Mouse (Mus musculus) embryonic facial prominence, embryonic 11.5 days (tissue): ENCODE measurements around the gene Rnf182. TPM values are rescaled to one million over a fixed set of nuclear protein-coding genes. Genes with fewer than 3 reads are reported as not detected.

ENCODE experiments used
- ATAC-seq: fragments of 200-750 bp; cut with Nextera tagmentation; replicated peaks from 2 replicates; pipeline ENCODE4 v1.8.0; 2017; ENCODE audit warnings: low read depth; ENCODE audit not compliant: insufficient number of reproducible peaks, low FRiP score, low TSS enrichment
- DNase-seq: peaks from one replicate; pipeline ENCODE4 v3.0.0-alpha.2; 2015; ENCODE audit warnings: low spot score
- H3K27ac ChIP-seq: fragments of 300-500 bp; sonication (generic); replicated peaks from 2 replicates; pipeline ENCODE4 v1.5.1; 2014; ENCODE audit warnings: mild to moderate bottlenecking, low read depth, low read length, control low read depth
- H3K27me3 ChIP-seq: fragments of 300-500 bp; sonication (generic); 2 replicates; pipeline ENCODE4 v1.6.1; 2014; ENCODE audit warnings: mild to moderate bottlenecking, low read length, moderate library complexity, mixed read lengths; ENCODE audit not compliant: control insufficient read depth, insufficient read depth
- H3K36me3 ChIP-seq: fragments of 300-500 bp; sonication (generic); replicated peaks from 2 replicates; pipeline ENCODE4 v1.6.1; 2014; ENCODE audit warnings: low read depth, mild to moderate bottlenecking, low read length, moderate library complexity, mixed read lengths; ENCODE audit not compliant: control insufficient read depth, insufficient read depth
- H3K4me1 ChIP-seq: fragments of 300-500 bp; sonication (generic); 2 replicates; pipeline ENCODE4 v1.6.1; 2014; ENCODE audit warnings: low read length, mixed read lengths; ENCODE audit not compliant: control insufficient read depth, insufficient read depth
- H3K4me2 ChIP-seq: fragments of 300-500 bp; sonication (generic); 2 replicates; pipeline ENCODE4 v1.6.1; 2014; ENCODE audit warnings: low read depth, mild to moderate bottlenecking, control low read depth, low read length, moderate library complexity
- H3K4me3 ChIP-seq: fragments of 300-500 bp; sonication (generic); 2 replicates; pipeline ENCODE4 v1.5.1; 2014; ENCODE audit warnings: low read depth, low read length, control low read depth
- H3K9ac ChIP-seq: fragments of 300-500 bp; sonication (generic); replicated peaks from 2 replicates; pipeline ENCODE4 v1.6.1; 2014; ENCODE audit warnings: mild to moderate bottlenecking, control low read depth, low read length
- H3K9me3 ChIP-seq: fragments of 300-500 bp; sonication (generic); replicated peaks from 2 replicates; pipeline ENCODE4 v1.6.1; 2016; ENCODE audit warnings: mild to moderate bottlenecking, low read length, inconsistent platforms, mixed read lengths; ENCODE audit not compliant: control insufficient read depth
- WGBS: fragments of 180-500 bp; shearing (Covaris S2); extraction: QIAGEN DNeasy Blood & Tissue Kit; methylation state at CpG from one replicate; pipeline ENCODE4 v1.1.7; 2014; 5-methylcytosine and 5-hydroxymethylcytosine counted together
- polyA plus RNA-seq: library from polyadenylated mRNA; unstranded; fragments of >200 nt; fragmentation: Nextera tagmentation; extraction: Ambion mirVana; gene quantifications from 2 replicates; pipeline ENCODE4 v1.2.1, GENCODE M21; 2014

Rnf182 gene
- polyA plus RNA-seq, 1 experiment from 2014 or later = 8.1 TPM

- WGBS = 33% methylated on average over 6 of the region's 6 CpGs
- H3K4me3 ChIP-seq = no peak overlapping the region
- H3K27me3 ChIP-seq = no peaks in the 10 kb centered on the region; the same call in 1 of the 2 replicates
- DNase-seq (no peak), ATAC-seq (no peak)
- H3K27ac ChIP-seq = no peak overlapping the region
- no peak overlapping the region for H3K4me2 ChIP-seq
- no peaks in the 10 kb centered on the region for H3K36me3 ChIP-seq
- no peaks in the 10 kb centered on the region for H3K9me3 ChIP-seq
- H3K4me1 ChIP-seq = no peaks in the 10 kb centered on the region
- H3K9ac ChIP-seq = no peak overlapping the region
Observed at GRCm38 (mm10) chr13:43648556-43648955, 33.0 kb downstream of the Rnf182 start.

- no peak for ATAC-seq
- no peak overlapping the region for H3K27ac ChIP-seq
- no peak overlapping the region for H3K9ac ChIP-seq
- 93% methylated on average over 3 of the region's 3 CpGs for WGBS
- no peak overlapping the region for H3K4me3 ChIP-seq
- no peaks in the 10 kb centered on the region for H3K4me1 ChIP-seq
- no peaks in the 10 kb centered on the region; the same call in 1 of the 2 replicates for H3K27me3 ChIP-seq
- H3K9me3 ChIP-seq = no peaks in the 10 kb centered on the region
- H3K36me3 ChIP-seq = no peaks in the 10 kb centered on the region
- H3K4me2 ChIP-seq = no peak overlapping the region
- no peak for DNase-seq
Observed at GRCm38 (mm10) chr13:43651277-43651676, 35.8 kb downstream of the Rnf182 start.

GRCm38 (mm10) chr13:43654091-43654490, 38.6 kb downstream of the Rnf182 start:
- Histone ChIP-seq H3K9ac (no peak overlapping the region), H3K4me3 (no peak overlapping the region), H3K36me3 (no peaks in the 10 kb centered on the region), H3K9me3 (no peaks in the 10 kb centered on the region), H3K27ac (no peak overlapping the region), H3K4me1 (no peaks in the 10 kb centered on the region), H3K27me3 (no peaks in the 10 kb centered on the region), H3K4me2 (no peak overlapping the region)
- no peak for ATAC-seq
- WGBS = 76% methylated on average over 6 of the region's 6 CpGs
- no peak for DNase-seq

- Histone ChIP-seq H3K27ac (no peak overlapping the region), H3K4me2 (no peak overlapping the region), H3K9ac (no peak overlapping the region), H3K4me3 (no peak overlapping the region), H3K4me1 (no peaks in the 10 kb centered on the region), H3K27me3 (no peaks in the 10 kb centered on the region), H3K9me3 (no peaks in the 10 kb centered on the region), H3K36me3 (no peaks in the 10 kb centered on the region)
- WGBS = 89% methylated on average over 4 of the region's 4 CpGs
- DNase-seq (no peak), ATAC-seq (no peak)
Observed at GRCm38 (mm10) chr13:43663225-43663624, 47.7 kb downstream of the Rnf182 start.

- DNase-seq (no peak), ATAC-seq (no peak)
- no peak overlapping the region for H3K9ac ChIP-seq
- H3K4me3 ChIP-seq = no peak overlapping the region
- no peaks in the 10 kb centered on the region for H3K27me3 ChIP-seq
- H3K4me1 ChIP-seq = no peaks in the 10 kb centered on the region
- H3K36me3 ChIP-seq = no peaks in the 10 kb centered on the region
- H3K9me3 ChIP-seq = no peaks in the 10 kb centered on the region
- H3K27ac ChIP-seq = no peak overlapping the region
- 92% methylated on average over 12 of the region's 12 CpGs for WGBS
- H3K4me2 ChIP-seq = no peak overlapping the region
Observed at GRCm38 (mm10) chr13:43666130-43666529, 50.6 kb downstream of the Rnf182 start.

GRCm38 (mm10) chr13:43666920-43667319, 51.4 kb downstream of the Rnf182 start:
- ATAC-seq (no peak), DNase-seq (no peak)
- no peaks in the 10 kb centered on the region for H3K27me3 ChIP-seq
- 77% methylated on average over 6 of the region's 6 CpGs for WGBS
- no peak overlapping the region for H3K9ac ChIP-seq
- H3K9me3 ChIP-seq = no peaks in the 10 kb centered on the region
- no peaks in the 10 kb centered on the region for H3K4me1 ChIP-seq
- H3K4me2 ChIP-seq = no peak overlapping the region
- no peak overlapping the region for H3K27ac ChIP-seq
- H3K36me3 ChIP-seq = no peaks in the 10 kb centered on the region
- H3K4me3 ChIP-seq = no peak overlapping the region

GRCm38 (mm10) chr13:43677159-43677882, 61.8 kb downstream of the Rnf182 start:
- Histone ChIP-seq H3K27ac (no peak overlapping the region), H3K4me2 (no peak overlapping the region), H3K36me3 (no peaks in the 10 kb centered on the region), H3K27me3 (no peaks in the 10 kb centered on the region), H3K4me1 (no peaks in the 10 kb centered on the region), H3K9me3 (no peaks in the 10 kb centered on the region), H3K4me3 (no peak overlapping the region), H3K9ac (no peak overlapping the region)
- ATAC-seq (no peak), DNase-seq (no peak)
- 86% methylated on average over 8 of the region's 8 CpGs for whole genome bisulfite sequencing

GRCm38 (mm10) chr13:43677883-43678244, 62.4 kb downstream of the Rnf182 start:
- Histone ChIP-seq H3K27ac (no peak overlapping the region), H3K9me3 (no peaks in the 10 kb centered on the region), H3K9ac (no peak overlapping the region), H3K36me3 (no peaks in the 10 kb centered on the region), H3K4me1 (no peaks in the 10 kb centered on the region), H3K4me3 (no peak overlapping the region), H3K4me2 (no peak overlapping the region), H3K27me3 (no peaks in the 10 kb centered on the region)
- DNase-seq (no peak), ATAC-seq (no peak)
- WGBS = 85% methylated on average over 5 of the region's 5 CpGs
